Mouse (Mus musculus): ENCODE measurements around the gene Sash1. TPM values are rescaled to one million over a fixed set of nuclear protein-coding genes. Genes with fewer than 3 reads are reported as not detected.

The Sash1 gene
- under 1 TPM in 1 of 2 experiments, not detected in 1; 0.24 TPM for polyA plus RNA-seq (2017; shearing (Covaris generic))

GRCm38 (mm10) chr10:8885630-8886527 lies at the start of gene Sash1:
Gene Sash1, minus strand, starts transcription at chr10:8886070.
- ATAC-seq = no peak

- no peak for ATAC-seq
Measured at GRCm38 (mm10) chr10:8935601-8936000, 49.7 kb upstream of the Sash1 start.

- ATAC-seq = no peak
Measured at GRCm38 (mm10) chr10:8933451-8934372, 47.8 kb upstream of the Sash1 start.

- ATAC-seq = no peak
Measured at GRCm38 (mm10) chr10:8931548-8932240, 45.8 kb upstream of the Sash1 start.

GRCm38 (mm10) chr10:8930672-8931071 lies 44.8 kb upstream of the Sash1 start:
- ATAC-seq = no peak

- no peak for ATAC-seq
Measured at GRCm38 (mm10) chr10:8928775-8929647, 43.1 kb upstream of the Sash1 start.

- no peak for ATAC-seq
Measured at GRCm38 (mm10) chr10:8928261-8928660, 42.4 kb upstream of the Sash1 start.

- no peak for ATAC-seq
Measured at GRCm38 (mm10) chr10:8926906-8927305, 41.0 kb upstream of the Sash1 start.

- ATAC-seq = no peak
Measured at GRCm38 (mm10) chr10:8926295-8926694, 40.4 kb upstream of the Sash1 start.

- ATAC-seq = no peak
Measured at GRCm38 (mm10) chr10:8925299-8925698, 39.4 kb upstream of the Sash1 start.

GRCm38 (mm10) chr10:8921098-8921693 lies 35.3 kb upstream of the Sash1 start:
- no peak for ATAC-seq

GRCm38 (mm10) chr10:8917798-8918197 lies 31.9 kb upstream of the Sash1 start:
- no peak for ATAC-seq

- no peak for ATAC-seq
Measured at GRCm38 (mm10) chr10:8917350-8917749, 31.5 kb upstream of the Sash1 start.

- no peak for ATAC-seq
Measured at GRCm38 (mm10) chr10:8915755-8916154, 29.9 kb upstream of the Sash1 start.

- ATAC-seq = no peak
Measured at GRCm38 (mm10) chr10:8913904-8914303, 28.0 kb upstream of the Sash1 start.

GRCm38 (mm10) chr10:8912706-8913275 lies 26.9 kb upstream of the Sash1 start:
- ATAC-seq = no peak

GRCm38 (mm10) chr10:8912213-8912612 lies 26.3 kb upstream of the Sash1 start:
- no peak for ATAC-seq

GRCm38 (mm10) chr10:8910237-8910990 lies 24.5 kb upstream of the Sash1 start:
- no peak for ATAC-seq

GRCm38 (mm10) chr10:8903086-8903485 lies 17.2 kb upstream of the Sash1 start:
- ATAC-seq = no peak

GRCm38 (mm10) chr10:8902412-8902811 lies 16.5 kb upstream of the Sash1 start:
- ATAC-seq = no peak

Data from activated CD4-positive, CD25-positive, alpha-beta regulatory T cell, adult 4 months (primary cell).